Mouse (Mus musculus): Measurements from ENCODE around the gene Myo1a. TPM values are rescaled to one million over a fixed set of nuclear protein-coding genes. Genes with fewer than 3 reads are reported as not detected.

Myo1a gene
- polyA plus RNA-seq, 1 experiment: 18.5 TPM

GRCm38 (mm10) chr10:127691053-127691452, 13.9 kb upstream of the Myo1a start:
- H3K27me3 ChIP-seq (ENCODE audit: control insufficient read depth, insufficient read depth, low read length): no peaks in the 10 kb centered on the region
- no peaks in the 10 kb centered on the region; the same call in 1 of the 2 replicates for H3K36me3 ChIP-seq (ENCODE audit: control insufficient read depth, insufficient read depth, low read length)

DNA sequence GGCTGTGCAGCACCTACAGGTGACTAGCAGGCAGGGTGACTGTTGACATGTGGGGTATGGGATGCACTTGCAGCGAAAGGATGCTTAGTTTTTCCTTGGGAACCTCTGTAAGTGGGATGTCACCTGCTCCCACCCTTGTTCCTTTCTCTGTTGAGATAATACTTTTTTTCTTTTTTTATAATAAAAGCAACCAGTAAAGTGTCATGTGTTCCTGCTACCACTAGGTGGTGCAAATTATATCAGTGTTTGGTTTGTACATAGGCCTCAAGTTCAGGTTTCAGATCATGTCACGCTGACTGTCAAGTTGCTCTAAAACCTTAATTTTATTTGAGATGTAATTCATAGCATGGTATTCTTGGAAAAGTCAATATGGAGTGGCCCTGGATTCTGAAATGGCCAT, 10.3 kb upstream of the Myo1a start:
- TF ChIP-seq POLR2A (IDR thresholded peaks at IDR 0.05; ENCODE audit: control insufficient read depth, low read depth, low read length) (no peak), CTCF (IDR thresholded peaks at IDR 0.05; ENCODE audit: control insufficient read depth, insufficient read depth, insufficient replicate concordance, low read depth, low read length) (no peak)
- Histone ChIP-seq H3K4me1 (ENCODE audit: control insufficient read depth, insufficient read depth, low read length) (no peaks in the 10 kb centered on the region), H3K36me3 (ENCODE audit: control insufficient read depth, insufficient read depth, low read length) (no peaks in the 10 kb centered on the region; the same call in 1 of the 2 replicates), H3K4me3 (ENCODE audit: control insufficient read depth, low read depth, low read length) (no peak overlapping the region), H3K27me3 (ENCODE audit: control insufficient read depth, insufficient read depth, low read length) (no peaks in the 10 kb centered on the region), H3K27ac (ENCODE audit: control insufficient read depth, insufficient read depth, low read depth, low read length) (no peak overlapping the region)

More at GRCm38 (mm10) chr10:127691053-127691452, 13.9 kb upstream of the Myo1a start:
- H3K4me1 ChIP-seq (ENCODE audit: control insufficient read depth, insufficient read depth, low read length): no peaks in the 10 kb centered on the region; the same call in 1 of the 2 replicates
- TF ChIP-seq CTCF (IDR thresholded peaks at IDR 0.05; ENCODE audit: control insufficient read depth, insufficient read depth, insufficient replicate concordance, low read depth, low read length): peak; percentile 33; the same call in 1 of the 2 replicates
- TF ChIP-seq POLR2A (IDR thresholded peaks at IDR 0.05; ENCODE audit: control insufficient read depth, low read depth, low read length): no peak
- H3K4me3 ChIP-seq (ENCODE audit: control insufficient read depth, low read depth, low read length): no peak overlapping the region
- H3K27ac ChIP-seq (ENCODE audit: control insufficient read depth, insufficient read depth, low read depth, low read length): no peak overlapping the region

DNA sequence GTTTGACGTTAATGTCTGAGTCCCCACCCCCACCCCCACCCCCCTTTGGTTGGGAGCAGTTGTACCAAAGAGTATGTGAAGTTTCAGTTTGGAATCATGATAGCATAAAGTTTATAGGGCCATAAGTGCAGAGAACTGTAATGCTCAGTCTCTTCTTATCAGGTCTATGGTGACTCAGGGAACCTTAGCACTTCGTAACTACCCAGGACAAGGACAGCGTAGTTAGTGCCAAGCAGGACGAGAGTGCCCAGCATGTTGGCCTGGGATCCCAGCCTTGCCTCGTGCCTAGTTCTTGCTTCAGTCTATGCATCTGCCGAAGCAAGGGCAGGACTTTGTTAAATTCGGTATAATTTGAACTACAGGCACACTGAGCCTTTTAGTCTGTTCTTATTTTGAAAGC, 9.2 kb upstream of the Myo1a start:
- Histone ChIP-seq H3K4me3 (ENCODE audit: control insufficient read depth, low read depth, low read length) (no peak overlapping the region), H3K27me3 (ENCODE audit: control insufficient read depth, insufficient read depth, low read length) (no peaks in the 10 kb centered on the region), H3K4me1 (ENCODE audit: control insufficient read depth, insufficient read depth, low read length) (no peaks in the 10 kb centered on the region), H3K27ac (ENCODE audit: control insufficient read depth, insufficient read depth, low read depth, low read length) (no peak overlapping the region), H3K36me3 (ENCODE audit: control insufficient read depth, insufficient read depth, low read length) (no peaks in the 10 kb centered on the region)
- TF ChIP-seq POLR2A (IDR thresholded peaks at IDR 0.05; ENCODE audit: control insufficient read depth, low read depth, low read length) (no peak), CTCF (IDR thresholded peaks at IDR 0.05; ENCODE audit: control insufficient read depth, insufficient read depth, insufficient replicate concordance, low read depth, low read length) (no peak)

GRCm38 (mm10) chr10:127698966-127699365, 6.0 kb upstream of the Myo1a start:
- TF ChIP-seq CTCF (IDR thresholded peaks at IDR 0.05; ENCODE audit: control insufficient read depth, insufficient read depth, insufficient replicate concordance, low read depth, low read length) (no peak), POLR2A (IDR thresholded peaks at IDR 0.05; ENCODE audit: control insufficient read depth, low read depth, low read length) (no peak)
- Histone ChIP-seq H3K4me1 (ENCODE audit: control insufficient read depth, insufficient read depth, low read length) (no peaks in the 10 kb centered on the region), H3K27ac (ENCODE audit: control insufficient read depth, insufficient read depth, low read depth, low read length) (no peak overlapping the region), H3K27me3 (ENCODE audit: control insufficient read depth, insufficient read depth, low read length) (no peaks in the 10 kb centered on the region), H3K4me3 (ENCODE audit: control insufficient read depth, low read depth, low read length) (no peak overlapping the region), H3K36me3 (ENCODE audit: control insufficient read depth, insufficient read depth, low read length) (no peaks in the 10 kb centered on the region)

DNA sequence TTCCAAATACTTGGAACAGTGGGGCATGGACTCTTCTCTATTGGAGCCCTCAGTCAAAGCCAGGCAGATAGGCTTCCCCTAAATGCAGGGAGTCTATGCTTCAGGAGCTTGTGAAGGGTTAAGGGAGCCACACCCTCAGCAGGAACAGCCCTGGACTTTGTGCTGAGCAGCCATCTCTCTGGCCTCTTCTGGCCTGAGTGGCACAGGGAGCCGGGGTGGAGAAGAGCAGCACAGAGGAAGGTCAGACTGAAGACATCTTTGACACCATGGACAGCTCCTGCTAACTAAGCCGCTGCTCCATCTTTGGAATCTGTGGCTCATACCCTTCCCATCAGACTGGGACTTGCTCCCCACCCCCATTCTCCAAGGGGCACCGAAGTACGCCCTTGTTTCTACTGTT, 1.7 kb upstream of the Myo1a start:
- H3K27ac ChIP-seq (ENCODE audit: control insufficient read depth, insufficient read depth, low read depth, low read length): no peak overlapping the region
- H3K36me3 ChIP-seq (ENCODE audit: control insufficient read depth, insufficient read depth, low read length): no peaks in the 10 kb centered on the region
- no peak overlapping the region for H3K4me3 ChIP-seq (ENCODE audit: control insufficient read depth, low read depth, low read length)
- no peak for TF ChIP-seq POLR2A (IDR thresholded peaks at IDR 0.05; ENCODE audit: control insufficient read depth, low read depth, low read length)
- TF ChIP-seq CTCF (IDR thresholded peaks at IDR 0.05; ENCODE audit: control insufficient read depth, insufficient read depth, insufficient replicate concordance, low read depth, low read length): no peak
- H3K27me3 ChIP-seq (ENCODE audit: control insufficient read depth, insufficient read depth, low read length): no peaks in the 10 kb centered on the region
- H3K4me1 ChIP-seq (ENCODE audit: control insufficient read depth, insufficient read depth, low read length): no peaks in the 10 kb centered on the region

GRCm38 (mm10) chr10:127704293-127704692, 677 bp upstream of the Myo1a start:
- Histone ChIP-seq H3K27ac (ENCODE audit: control insufficient read depth, insufficient read depth, low read depth, low read length) (no peak overlapping the region), H3K36me3 (ENCODE audit: control insufficient read depth, insufficient read depth, low read length) (no peaks in the 10 kb centered on the region), H3K27me3 (ENCODE audit: control insufficient read depth, insufficient read depth, low read length) (no peaks in the 10 kb centered on the region), H3K4me3 (ENCODE audit: control insufficient read depth, low read depth, low read length) (no peak overlapping the region), H3K4me1 (ENCODE audit: control insufficient read depth, insufficient read depth, low read length) (no peaks in the 10 kb centered on the region)
- no peak for TF ChIP-seq POLR2A (IDR thresholded peaks at IDR 0.05; ENCODE audit: control insufficient read depth, low read depth, low read length)
- no peak for TF ChIP-seq CTCF (IDR thresholded peaks at IDR 0.05; ENCODE audit: control insufficient read depth, insufficient read depth, insufficient replicate concordance, low read depth, low read length)

DNA sequence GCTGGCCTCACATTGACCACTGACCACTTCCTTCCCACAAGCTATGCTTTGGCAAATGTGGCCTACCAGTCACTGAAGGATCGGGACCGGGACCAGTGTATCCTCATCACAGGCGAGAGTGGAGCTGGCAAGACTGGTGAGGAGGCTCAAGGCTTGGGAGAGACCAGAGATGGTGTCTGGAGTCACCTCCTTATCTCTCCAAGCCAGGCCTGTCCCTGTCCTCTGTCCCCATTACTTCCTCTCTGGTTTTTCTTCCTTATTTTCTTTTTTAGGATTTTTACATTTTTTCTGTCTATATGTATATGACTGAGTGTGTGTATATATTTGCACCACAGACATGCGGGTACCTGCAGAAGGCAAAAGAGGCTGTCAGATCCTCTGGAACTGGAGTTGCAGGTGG, 813 bp downstream of the Myo1a start:
- TF ChIP-seq POLR2A (IDR thresholded peaks at IDR 0.05; ENCODE audit: control insufficient read depth, low read depth, low read length): no peak
- no peaks in the 10 kb centered on the region for H3K27me3 ChIP-seq (ENCODE audit: control insufficient read depth, insufficient read depth, low read length)
- no peak overlapping the region for H3K4me3 ChIP-seq (ENCODE audit: control insufficient read depth, low read depth, low read length)
- H3K4me1 ChIP-seq (ENCODE audit: control insufficient read depth, insufficient read depth, low read length): no peaks in the 10 kb centered on the region
- H3K36me3 ChIP-seq (ENCODE audit: control insufficient read depth, insufficient read depth, low read length): no peaks in the 10 kb centered on the region; the same call in 1 of the 2 replicates
- H3K27ac ChIP-seq (ENCODE audit: control insufficient read depth, insufficient read depth, low read depth, low read length): no peak overlapping the region

DNA sequence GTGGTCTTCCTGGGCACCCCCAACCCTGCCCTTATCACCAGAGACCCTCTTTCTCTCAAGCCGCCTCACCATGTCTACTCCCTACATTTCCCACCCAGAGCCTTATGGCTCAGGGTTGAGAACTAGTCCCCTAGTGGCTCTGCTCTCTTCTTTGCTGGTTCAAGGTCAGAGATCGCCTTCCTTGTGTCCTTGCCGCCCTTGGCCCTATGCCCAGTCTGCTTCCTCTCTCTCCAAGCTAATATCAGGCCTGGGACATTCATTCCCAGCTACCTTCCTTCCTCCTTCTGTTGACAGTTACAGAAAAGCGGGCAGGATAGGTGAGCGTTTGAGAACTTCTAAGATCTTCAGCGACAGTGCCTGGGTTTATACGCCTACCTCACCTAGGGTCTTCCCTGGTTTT, 2.8 kb downstream of the Myo1a start:
- TF ChIP-seq POLR2A (IDR thresholded peaks at IDR 0.05; ENCODE audit: control insufficient read depth, low read depth, low read length) (no peak), CTCF (IDR thresholded peaks at IDR 0.05; ENCODE audit: control insufficient read depth, insufficient read depth, insufficient replicate concordance, low read depth, low read length) (no peak)
- Histone ChIP-seq H3K36me3 (ENCODE audit: control insufficient read depth, insufficient read depth, low read length) (no peaks in the 10 kb centered on the region; the same call in 1 of the 2 replicates), H3K4me1 (ENCODE audit: control insufficient read depth, insufficient read depth, low read length) (no peaks in the 10 kb centered on the region; the same call in 1 of the 2 replicates), H3K27me3 (ENCODE audit: control insufficient read depth, insufficient read depth, low read length) (no peaks in the 10 kb centered on the region), H3K27ac (ENCODE audit: control insufficient read depth, insufficient read depth, low read depth, low read length) (no peak overlapping the region), H3K4me3 (ENCODE audit: control insufficient read depth, low read depth, low read length) (no peak overlapping the region)

Data from testis, adult 2 months (tissue).